Mouse (Mus musculus) retina, embryonic 14.5 days (tissue): ENCODE measurements around the gene Mslnl.

Experiments used
- DNase-seq: peaks from one replicate; pipeline ENCODE4 v3.0.0-alpha.2; 2015; ENCODE audit warnings: low spot score

Gene Mslnl

DNA sequence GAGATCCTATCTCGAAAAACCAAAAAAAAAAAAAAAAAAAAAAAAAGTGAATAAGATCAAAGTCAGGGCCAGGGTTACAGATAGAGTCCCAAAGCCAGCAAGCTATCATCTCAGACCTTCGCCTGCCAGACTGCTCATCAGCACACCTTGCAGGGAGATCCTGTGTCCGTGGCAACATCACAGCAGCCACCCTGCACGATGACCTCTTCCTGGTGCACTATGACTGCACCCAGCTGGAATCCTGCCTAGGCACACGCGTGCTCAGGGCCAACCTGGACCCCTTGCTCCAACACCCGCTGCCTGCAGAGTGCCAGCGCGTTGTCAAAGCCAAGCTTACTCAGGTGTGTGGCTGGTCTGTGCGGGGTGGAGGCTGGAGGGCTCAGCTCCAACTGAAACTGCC is 8.5 kb downstream of the Mslnl start:
- DNase-seq = no peak

DNA sequence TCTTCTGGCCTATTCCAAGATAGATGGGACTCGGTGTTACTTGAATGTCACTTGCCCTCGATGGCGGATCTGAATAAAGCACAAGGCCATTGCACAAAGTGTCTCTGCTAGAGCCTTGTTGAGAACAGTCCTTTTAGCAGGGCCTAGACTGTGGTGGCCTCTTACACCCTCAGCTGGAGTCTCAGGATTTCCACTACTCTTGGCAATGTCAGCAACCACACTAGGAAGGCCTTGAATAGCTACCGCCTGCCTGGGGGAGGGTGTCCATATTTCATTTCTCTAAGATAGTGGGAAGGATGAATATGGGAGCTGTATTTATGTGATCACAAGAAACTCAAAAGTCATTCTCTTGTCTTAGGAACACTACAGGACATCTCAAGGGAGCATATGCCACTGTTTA is 12.4 kb downstream of the Mslnl start:
- DNase-seq = no peak

DNA sequence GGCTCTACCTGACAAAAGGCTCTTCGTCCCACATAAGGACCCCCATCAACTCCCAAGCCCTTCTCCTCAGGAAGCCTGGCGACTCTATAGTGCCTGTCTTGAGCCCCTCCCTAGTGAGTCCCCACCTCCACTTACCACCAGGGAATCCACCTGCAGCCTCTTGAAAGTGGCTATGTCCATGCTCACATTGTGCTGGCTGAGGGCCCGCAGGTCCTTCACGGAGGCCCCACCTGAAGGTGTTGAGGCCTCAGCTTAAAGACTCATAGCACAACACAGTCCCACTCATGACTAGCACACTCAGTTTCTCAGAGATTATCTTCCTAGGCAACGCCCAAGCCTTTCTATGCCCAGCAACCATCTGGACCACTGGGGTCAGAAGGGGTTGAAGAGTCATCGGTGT is 13.5 kb downstream of the Mslnl start:
- no peak for DNase-seq

DNA sequence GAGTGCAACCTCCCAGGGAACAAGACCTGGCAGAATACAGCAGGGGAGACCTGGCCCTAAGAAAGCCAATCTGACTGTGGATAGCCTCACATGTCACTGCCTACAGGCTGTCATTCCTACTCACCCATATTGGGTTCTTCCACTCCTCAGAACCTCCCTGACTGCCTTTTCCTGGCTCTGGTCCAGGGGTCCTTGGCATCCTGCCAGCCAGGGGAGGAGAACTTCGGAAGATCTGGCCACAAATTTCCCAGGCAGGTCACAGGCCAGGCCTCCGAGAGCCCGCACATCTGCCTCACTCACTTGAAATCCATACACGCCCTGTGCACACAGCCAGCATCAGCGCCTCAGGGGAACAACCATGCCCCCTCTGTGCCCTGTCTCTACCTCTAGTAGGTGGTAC is 15.6 kb downstream of the Mslnl start:
- DNase-seq = no peak

DNA sequence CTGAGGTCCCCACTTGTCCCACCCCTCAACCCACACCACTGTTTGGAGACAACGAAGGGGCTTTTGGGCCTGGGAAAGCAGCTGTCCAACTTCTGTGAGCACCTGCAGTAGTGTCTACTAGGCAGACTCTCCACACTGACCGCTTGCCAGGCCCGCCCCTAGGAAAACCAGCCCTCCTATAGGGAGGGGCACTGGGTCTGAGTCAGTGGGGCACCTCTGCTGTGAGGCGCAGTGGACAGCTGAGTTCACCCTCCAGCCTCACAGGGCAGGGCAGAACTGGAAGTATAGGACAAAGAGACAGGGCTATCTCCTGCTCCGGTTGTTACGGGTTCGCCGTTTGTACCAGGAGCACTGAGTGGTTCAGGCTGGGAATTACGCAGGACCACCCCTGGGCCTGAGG is 18.4 kb downstream of the Mslnl start, which contains the start of gene Msln:
TSS of gene Msln (minus strand) at position 138 of the 400 bp plus-strand sequence.
- DNase-seq = no peak

DNA sequence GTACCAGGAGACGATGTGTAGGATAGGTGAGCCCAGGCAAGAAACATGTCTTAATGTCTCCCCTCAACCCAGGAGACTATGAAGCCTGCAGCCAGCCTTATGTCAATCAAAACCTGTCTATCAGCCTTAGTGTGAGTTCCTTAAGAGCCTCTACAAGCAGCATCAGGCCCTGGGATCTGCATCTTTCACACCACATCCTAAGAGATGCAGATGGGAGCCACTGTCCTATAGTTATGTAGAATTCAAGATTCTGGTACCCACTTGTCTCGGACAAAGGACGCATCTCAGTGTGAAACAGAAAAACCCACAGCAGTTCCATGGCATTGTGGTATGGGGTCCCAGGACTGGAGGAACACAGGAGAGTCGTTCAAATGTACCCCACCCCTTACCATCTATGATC is 19.2 kb downstream of the Mslnl start:
- DNase-seq = no peak

DNA sequence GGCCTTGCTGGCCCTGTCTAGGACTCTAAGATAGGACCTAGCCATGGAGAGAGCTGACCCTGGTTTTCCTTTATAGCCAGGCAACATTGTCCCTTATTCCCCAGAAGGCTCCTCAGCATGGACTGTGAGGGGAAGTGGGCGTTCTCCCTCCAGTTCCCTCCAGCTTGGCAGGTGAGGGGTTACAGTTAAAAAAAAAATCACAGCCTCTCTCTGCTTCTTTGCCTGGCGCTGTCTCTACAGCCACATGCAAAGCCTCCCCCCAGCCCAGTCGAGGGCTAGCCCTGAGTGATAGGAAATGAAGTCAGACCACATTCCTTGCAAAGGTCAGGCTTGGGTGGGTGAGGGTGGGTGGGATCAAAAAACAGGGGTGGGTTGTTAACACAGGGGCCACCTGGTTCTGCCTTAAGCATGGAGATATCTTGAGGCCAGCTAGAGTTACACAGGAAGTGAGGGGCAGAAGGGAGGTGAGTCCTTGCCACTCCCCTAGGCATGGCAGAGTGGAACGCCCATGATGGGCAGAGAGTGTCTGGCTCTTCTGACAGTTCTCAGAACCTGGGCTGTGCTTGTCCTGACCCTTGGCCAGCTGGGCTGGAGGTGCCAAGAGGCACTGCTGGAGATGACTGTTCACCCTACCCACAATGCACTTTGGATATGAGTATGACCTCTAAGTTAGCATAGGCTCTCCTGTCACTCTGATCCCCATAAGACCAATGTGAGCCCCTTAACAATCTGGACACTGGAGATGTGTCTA is 20.0 kb downstream of the Mslnl start:
- no peak for DNase-seq

DNA sequence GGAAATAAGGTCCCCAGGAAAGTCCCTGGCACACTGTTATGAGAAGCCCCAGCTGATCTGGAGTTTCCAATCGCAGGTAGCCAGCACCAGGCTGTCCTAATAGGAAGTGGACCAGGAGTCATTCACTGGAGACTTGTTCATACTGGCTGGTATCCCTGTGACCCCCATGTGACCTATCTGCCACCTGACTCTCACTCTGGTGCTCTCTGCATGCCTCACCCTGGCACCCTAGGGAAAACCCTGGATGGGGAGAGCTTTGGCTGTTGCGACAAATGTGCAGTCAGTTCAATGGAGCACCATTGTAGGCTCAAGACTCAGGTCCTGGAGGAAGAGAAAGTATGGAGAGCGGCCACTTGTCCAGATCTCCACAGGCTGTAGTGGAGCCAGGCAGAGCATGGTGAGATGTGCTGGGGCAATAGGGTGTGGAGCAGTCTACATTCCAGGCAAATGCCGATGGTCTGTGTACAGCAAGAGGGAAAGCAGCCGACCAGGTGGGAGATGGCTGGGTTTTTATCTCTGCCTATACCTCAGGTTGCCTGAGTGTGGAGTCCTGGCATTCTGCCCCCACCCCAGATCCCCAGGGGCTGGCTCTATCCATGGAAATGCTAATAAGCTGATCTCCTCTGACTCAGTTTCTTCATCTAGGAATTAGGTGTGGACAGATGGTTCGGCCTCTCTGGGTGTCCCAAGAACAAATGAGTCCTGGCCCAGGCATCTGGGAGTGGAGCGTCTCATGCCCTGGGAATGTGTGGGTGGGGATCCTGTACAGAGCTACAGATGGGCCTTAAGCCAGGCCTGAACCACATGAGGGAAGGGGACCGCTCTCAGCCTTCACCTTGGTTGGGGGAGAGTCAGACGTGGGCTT is 20.8 kb downstream of the Mslnl start:
- DNase-seq = no peak

DNA sequence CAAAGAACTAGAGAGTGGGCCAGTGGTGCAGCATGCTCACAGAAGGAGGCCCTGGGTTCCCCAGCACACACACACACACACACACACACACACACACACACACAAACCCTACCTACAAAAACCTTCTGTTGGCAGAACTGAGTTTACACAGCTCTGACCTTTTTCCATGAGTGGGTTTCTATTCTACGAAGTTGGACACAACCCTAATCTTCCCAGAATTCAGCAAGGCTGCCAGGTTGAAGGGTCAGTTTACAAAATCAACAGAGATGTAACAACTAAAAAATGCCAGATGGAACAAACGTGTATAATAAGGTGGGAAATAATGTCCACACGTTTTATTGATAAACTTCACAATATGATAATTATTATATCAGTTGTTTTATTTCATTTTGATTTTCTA is 21.8 kb downstream of the Mslnl start:
- DNase-seq = no peak

DNA sequence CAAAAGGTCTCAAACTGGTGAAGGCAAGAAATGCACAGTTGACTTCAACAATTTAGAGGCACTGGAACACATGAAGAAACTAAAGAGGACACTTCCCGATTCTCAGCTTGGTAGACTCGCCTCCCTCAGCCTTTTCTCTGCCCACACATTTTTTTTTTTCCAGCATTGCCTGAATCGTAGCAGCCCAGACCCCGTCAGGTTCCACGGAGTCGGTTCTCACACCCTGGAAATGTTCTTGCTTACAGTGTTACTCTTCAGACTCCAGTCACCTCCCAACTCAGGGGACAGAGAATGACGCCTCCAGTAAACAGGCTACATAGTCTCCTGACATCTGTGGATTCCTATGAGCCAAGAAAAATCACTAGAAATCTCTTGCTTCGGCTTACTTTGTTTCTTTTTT is 24.3 kb downstream of the Mslnl start:
- DNase-seq = no peak

DNA sequence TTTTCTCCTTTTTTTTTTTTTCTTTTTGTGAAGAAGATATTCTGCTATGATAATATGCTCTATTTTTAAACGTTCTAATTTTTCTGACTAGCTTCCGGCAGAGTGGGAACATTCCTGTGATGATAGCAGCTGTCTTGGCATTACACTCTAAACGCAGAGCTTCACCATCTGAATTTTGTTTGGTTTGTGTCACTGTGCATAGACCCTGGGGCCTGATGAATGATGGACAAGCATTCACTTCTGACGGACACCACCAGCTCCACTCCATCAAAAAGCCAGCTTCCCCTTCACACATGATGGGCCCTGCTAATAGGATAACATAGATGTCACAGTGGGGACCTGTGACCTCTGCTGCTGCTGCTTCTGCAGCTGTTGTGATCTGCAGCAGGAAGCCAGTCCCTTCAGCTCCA is 25.7 kb downstream of the Mslnl start:
- DNase-seq = peak; percentile 65

DNA sequence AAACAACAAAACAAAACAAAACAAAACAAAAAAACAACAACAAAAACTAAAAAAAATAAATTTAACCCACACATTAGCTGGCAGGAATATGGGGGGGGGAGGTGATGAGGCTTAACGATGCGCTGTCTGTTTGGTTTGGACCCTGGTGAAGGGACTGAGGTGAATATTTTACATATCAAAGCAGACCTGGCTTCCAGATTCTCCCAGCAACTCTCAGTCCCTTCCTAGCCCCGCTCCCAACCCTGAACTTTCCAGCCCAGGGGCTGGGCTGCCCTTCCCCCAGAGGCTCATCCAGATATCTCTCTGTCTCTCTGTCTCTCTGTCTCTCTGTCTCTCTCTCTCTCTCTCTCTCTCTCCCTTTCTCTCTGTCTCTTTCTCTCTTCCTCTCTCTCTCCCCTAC is 26.7 kb downstream of the Mslnl start:
- DNase-seq = no peak

DNA sequence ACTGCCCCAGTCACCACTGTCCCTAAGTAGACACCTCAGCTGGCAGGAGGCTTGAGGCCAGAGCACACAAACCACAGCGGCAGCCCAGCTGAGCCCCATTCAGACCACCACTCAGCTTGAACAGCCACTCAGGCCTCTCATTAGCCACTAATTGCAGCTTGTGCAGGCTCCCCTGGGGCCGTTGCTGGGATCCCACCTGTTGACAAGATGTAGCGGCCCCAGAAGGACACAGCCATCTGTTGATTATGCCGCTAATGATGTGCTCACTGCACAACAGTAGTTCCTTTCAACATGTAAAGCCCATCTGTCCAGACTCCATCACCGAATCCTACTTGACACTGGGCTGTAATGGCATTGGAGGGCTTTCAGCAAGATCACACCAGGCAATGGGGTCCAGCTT is 30.0 kb downstream of the Mslnl start:
- peak; percentile 94 for DNase-seq

DNA sequence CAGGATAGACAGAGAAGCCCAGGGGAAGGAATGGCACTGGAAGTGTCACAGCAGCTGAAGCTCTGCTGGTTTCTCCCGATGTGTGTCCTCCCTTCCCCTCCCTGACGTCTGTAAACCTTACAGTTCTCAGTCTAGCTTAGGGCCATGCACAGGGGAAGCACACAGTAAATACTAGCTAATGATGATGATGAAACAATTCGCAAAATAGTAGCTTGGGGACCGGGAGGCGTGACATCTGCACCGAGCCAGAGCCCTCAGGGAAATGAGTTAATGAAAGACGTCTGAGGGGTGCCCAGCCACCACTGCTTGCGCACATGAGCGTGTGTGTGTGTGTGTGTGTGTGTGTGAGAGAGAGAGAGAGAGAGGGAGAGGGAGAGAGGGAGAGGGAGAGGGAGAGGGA is 33.5 kb downstream of the Mslnl start:
- DNase-seq = no peak

DNA sequence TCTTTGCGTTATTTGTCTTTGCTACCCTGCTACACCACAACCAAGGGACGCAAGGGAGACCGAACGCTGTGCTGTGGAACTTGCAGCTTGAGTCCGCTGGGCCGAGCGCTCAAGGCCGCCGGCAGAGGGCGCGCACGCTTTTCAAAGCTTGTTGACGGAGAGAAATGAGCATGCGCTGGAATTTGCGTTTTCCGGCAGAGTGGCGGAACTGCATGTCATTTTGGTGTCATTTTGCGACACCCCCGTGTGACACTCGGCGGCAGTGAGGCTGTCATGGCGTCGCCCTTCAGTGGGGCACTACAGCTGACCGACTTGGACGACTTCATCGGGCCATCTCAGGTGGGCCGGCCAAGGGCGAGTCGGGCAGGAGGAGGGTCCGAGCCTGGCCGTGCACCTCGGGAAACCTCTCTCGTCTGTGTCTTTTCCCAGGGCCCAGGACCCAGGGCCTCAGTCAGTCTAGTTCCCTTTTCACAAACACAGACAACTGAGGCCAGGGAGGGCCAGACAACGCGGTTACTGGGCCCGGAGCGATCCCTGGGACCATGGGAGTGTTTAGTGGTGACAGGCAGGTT is 37.8 kb downstream of the Mslnl start, which contains the start of gene Narfl:
TSS of gene Narfl (plus strand) at position 228 of the 572 bp plus-strand sequence.
- DNase-seq = peak; percentile 100

DNA sequence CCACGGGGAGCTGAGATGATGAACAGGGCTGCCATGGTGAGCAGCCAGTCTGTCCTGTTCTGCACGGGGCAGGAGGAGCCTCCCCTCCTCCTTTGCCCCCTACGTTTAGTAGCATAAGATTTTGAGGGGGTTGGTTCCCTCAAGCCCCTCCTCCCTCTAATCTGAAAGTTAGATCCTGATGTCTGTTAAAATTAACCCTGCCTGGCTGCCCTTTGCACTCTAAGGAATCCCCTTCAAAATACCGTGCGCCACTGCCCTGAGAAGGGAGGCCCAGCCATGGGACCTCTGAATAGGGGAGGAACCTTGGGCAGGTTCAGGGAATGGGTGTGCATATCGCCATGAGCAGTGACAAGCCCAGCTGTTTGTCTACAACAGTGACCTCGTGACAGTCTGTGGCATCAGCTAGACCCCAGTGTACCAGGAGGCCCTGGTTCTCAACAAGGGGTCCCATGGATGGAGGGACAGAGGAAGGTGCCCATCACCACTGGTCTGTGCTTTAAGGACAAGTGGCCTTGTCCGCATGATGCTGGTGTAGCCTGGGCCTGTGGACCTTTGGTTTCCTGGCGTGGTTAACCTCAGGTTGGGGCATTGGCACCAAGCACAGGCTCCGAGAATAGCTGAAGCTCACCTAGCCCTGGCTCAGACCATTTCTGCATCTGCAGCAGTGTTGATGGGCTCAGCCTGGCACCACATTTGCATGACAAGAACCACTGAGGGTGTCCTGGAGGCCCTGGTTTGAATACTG is 39.6 kb downstream of the Mslnl start:
- DNase-seq = no peak

DNA sequence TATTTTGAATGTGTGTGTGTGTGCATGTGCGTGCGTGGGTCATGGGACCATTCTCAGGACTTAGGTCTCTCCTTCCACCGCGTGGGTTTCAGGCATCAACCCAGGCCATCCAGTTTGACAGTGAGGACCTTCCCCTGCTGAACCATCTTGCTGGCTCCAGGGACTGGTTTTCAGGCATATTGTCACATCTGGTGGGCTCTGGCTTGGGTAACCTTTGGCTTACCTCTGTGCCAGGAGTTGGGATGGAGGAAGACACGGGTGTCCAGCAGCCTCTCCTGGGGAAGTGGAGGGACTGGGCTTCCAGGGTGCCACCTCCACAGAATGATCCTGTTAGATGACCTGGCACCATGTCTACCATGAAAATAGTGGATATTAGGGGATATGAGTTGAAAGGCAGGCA is 42.1 kb downstream of the Mslnl start:
- no peak for DNase-seq

DNA sequence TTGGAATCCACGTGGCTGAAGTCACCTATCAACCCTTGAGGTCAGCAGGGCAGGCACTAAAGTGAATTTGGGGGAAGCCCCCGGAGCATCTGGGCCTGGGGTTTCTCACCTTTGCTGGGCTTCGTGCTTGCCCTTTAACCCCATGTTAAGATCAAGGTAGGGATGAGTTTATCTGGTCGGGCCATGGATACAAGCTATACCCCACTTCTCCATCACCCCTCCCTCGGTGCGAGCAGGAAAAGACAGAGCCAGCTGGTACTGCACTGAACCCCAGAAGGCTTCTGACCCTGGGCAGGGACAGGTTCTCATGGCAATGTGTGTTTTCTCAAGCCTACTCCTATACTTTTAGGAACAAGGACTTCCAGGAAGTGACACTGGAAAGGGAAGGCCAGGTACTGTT is 45.5 kb downstream of the Mslnl start:
- DNase-seq = no peak

DNA sequence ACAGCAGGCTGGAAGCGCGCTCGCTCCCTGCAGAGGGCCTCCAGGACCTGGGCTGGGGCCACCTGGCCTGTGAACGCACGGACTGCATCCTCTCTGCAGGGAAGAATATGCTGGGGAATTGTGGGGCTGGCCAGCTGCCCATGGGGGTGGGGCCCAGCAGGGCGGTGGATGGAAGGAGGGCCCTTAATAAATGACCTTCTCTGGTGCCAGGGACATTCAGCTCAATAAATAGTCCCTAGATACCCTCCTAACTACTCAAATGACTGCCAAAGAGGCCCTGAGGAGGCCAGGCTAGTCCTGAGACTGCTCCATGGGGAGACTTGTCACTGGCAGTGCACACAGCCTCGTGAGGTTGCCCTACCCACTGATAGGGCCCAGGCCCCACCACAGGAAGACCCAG is 47.2 kb downstream of the Mslnl start:
- DNase-seq = no peak

DNA sequence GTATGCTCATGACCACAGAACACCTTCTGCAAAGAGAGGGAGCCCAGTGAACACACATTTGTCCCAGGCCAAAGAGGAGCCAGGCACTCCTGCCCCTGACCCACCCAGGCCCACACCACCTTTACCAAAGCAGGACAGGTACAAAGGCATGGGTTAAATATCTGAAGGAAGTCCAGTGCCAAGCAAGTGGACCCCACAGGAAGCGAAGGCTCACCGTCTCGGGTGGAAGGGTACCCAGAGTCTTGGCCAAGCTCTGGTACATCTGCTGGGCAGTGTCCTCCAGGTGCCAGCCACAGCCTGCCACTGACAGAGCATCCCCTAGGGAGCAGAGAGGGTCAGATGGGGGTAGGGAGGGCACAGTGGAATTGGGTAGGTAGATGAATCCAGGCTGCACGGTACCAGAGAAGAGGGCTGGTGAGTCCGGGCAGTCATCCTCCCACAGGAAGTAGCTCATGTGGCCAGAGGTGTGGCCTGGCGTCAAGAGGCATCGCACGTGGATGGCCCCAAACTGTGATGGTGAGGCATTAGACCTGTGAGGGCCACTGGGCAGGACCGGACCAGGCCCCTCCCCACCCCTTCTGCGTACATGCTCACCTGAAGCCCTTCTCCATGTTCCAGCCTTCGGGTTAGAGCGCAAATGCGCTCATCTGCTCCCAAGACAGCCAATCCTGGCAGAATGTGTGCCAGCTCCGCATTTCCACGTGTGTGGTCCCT is 48.2 kb downstream of the Mslnl start:
- DNase-seq = no peak

DNA sequence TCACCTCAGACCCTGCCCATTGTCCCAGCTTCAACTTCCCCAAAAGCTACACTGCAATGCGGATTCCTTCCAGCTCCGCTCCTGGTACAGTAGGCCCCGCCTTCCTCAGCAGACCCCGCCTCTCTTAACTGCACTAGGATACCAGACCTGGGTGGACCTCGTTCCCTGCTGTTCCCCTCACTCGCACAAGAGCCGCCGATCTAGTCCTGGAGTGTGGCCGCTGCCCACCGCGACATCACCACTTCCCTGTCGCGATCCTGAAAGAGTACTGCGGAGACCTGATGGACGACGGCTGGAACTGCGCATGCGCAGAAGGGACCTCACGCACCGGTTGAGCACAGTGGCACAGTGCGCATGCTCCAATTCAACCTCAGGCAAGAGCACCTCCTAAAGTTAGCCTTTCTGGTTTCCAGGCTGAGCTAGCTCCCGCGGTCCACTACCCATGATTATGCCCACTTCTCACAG is 49.5 kb downstream of the Mslnl start, which contains the start of gene Haghl:
TSS of gene Haghl (minus strand) at position 393 of the 465 bp plus-strand sequence.
- peak; percentile 99 for DNase-seq
